Mouse (Mus musculus) lung, postnatal 0 days (tissue): Measurements from ENCODE around the gene Rabep1. TPM values are rescaled to one million over a fixed set of nuclear protein-coding genes. Genes with fewer than 3 reads are reported as not detected.
"Not testable (repeated sequence)": the region's sequence is repeated elsewhere in the genome, so short reads cannot be mapped to it uniquely, and the experiment has no call there.

Source experiments
- ATAC-seq: fragments of 200-750 bp; cut with Nextera tagmentation; 2 replicates; pipeline ENCODE4 v1.8.0; 2017; ENCODE audit warnings: moderate library complexity
- DNase-seq: peaks from one replicate; pipeline ENCODE4 v3.0.0-alpha.2; 2016; ENCODE audit warnings: low spot score
- H3K27ac ChIP-seq: fragments of 300-500 bp; sonication (generic); 2 replicates; pipeline ENCODE4 v1.5.1; 2014; ENCODE audit warnings: antibody characterized with exemption, mild to moderate bottlenecking, low read length, mixed read lengths
- H3K27me3 ChIP-seq: fragments of 300-500 bp; sonication (generic); replicated peaks from 2 replicates; pipeline ENCODE4 v1.6.1; 2014; ENCODE audit warnings: low read length, mixed read lengths; ENCODE audit not compliant: insufficient read depth
- H3K36me3 ChIP-seq: fragments of 300-500 bp; sonication (generic); 2 replicates; pipeline ENCODE4 v1.6.1; 2014; ENCODE audit warnings: low read length, mixed read lengths; ENCODE audit not compliant: insufficient read depth
- H3K4me1 ChIP-seq: fragments of 300-500 bp; sonication (generic); 2 replicates; pipeline ENCODE4 v1.6.1; 2014; ENCODE audit warnings: antibody characterized with exemption, low read depth, low read length, mixed read lengths; ENCODE audit not compliant: insufficient read depth
- H3K4me2 ChIP-seq: fragments of 300-500 bp; sonication (generic); replicated peaks from 2 replicates; pipeline ENCODE4 v1.6.1; 2014; ENCODE audit warnings: low read depth, mild to moderate bottlenecking, low read length, moderate library complexity, mixed read lengths
- H3K4me3 ChIP-seq: fragments of 300-500 bp; sonication (generic); 2 replicates; pipeline ENCODE4 v1.5.1; 2014; ENCODE audit warnings: low read depth, low read length
- H3K9ac ChIP-seq: fragments of 300-500 bp; sonication (generic); replicated peaks from 2 replicates; pipeline ENCODE4 v1.6.1; 2014; ENCODE audit warnings: low read depth, mild to moderate bottlenecking
- H3K9me3 ChIP-seq: fragments of 300-500 bp; sonication (generic); 2 replicates; pipeline ENCODE4 v1.6.1; 2016; ENCODE audit warnings: low read length, mixed read lengths
- CTCF ChIP-seq: IDR thresholded peaks from 2 replicates; pipeline ENCODE4 v1.5.1; 2016; ENCODE audit warnings: antibody characterized with exemption, mild to moderate bottlenecking
- EP300 ChIP-seq: IDR thresholded peaks from 2 replicates; pipeline ENCODE4 v1.6.1; 2016; ENCODE audit warnings: antibody characterized with exemption, mild to moderate bottlenecking, control low read depth
- WGBS: fragments of 180-500 bp; shearing (Covaris S2); extraction: QIAGEN DNeasy Blood & Tissue Kit; methylation state at CpG from one replicate; pipeline ENCODE4 v1.1.7; 2014; 5-methylcytosine and 5-hydroxymethylcytosine counted together
- polyA plus RNA-seq: library from polyadenylated mRNA; unstranded; fragments of >200 nt; fragmentation: Nextera tagmentation; extraction: Ambion mirVana; gene quantifications from 2 replicates; pipeline ENCODE4 v1.2.1, GENCODE M21; 2015

The Rabep1 gene
- polyA plus RNA-seq, 1 experiment from 2014 or later: 35.3 TPM

DNA sequence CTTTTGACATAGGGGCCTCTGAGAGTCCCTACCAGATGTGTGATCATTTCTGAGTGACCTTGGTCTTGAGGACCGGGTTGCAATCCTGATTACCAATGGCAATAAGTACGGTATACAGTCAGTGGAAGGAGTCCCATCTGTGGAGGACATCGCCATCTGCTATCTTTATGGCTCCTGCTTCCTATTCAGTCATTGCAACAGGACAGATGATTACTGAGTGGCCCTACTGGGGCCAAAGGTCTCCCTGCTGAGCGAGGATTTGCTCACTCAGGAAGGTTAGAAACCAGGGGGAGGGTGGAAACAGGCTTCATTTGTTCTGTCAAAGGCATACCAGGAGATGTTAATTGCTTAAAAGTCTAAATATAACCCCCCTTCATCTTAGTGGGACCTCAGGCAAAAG is 1.6 kb upstream of the Rabep1 start:
- no peak overlapping the region for H3K4me2 ChIP-seq
- no peaks in the 10 kb centered on the region for H3K27me3 ChIP-seq
- DNase-seq (no peak), ATAC-seq (no peak)
- no peaks in the 10 kb centered on the region for H3K36me3 ChIP-seq
- no peaks in the 10 kb centered on the region; the same call in 1 of the 2 replicates for H3K4me1 ChIP-seq
- H3K9me3 ChIP-seq: no peaks in the 10 kb centered on the region
- no peak overlapping the region for H3K9ac ChIP-seq
- no peak overlapping the region for H3K4me3 ChIP-seq
- no peak overlapping the region for H3K27ac ChIP-seq
- 52% methylated on average over 4 of the region's 4 CpGs for WGBS
- TF ChIP-seq CTCF (no peak), EP300 (no peak)

DNA sequence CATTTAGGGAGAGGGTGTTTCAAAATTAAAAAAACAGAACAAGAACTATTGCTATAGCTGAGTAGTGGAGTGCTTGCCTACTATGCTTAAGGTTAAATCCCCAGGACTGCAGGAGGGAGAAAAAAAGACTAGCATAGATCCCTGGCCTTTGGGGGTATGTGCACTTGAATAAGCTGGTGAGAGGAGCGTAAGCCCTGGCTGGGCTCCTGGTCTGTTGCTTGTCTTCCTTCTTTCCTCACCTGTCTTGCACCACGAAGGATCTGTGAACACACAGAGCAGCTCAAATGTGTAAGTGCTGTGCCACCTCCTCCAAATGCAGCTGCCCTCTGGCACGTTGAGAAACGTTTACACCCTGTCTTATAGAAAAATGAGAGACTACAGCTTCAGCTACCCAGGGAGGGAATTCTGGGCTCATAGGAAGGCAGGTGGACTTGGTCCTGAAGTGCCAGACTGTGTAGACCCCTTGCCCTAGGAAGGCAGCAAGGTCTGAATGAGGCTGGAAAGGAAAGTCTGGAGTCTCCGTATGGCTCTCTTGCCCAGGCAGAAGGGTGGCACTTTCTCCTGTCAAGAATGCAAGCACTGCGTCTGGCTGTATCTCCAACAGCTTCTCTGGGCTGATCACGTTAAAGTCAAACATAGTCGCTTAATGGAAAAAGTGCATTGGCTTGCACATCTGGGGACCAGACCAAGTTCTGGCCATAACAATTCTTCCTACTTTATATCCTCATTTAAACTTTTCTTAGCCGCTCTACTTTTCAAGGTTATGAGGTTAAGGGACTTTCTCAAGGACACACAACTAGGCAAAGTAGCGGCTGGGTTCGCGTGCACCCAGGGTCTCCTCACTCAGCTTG is 652 bp upstream of the Rabep1 start:
- Histone ChIP-seq H3K27me3 (no peaks in the 10 kb centered on the region), H3K9me3 (no peaks in the 10 kb centered on the region), H3K36me3 (no peaks in the 10 kb centered on the region), H3K4me2 (peak overlapping the region; percentile 80), H3K9ac (no peak overlapping the region), H3K4me1 (no peaks in the 10 kb centered on the region; the same call in 1 of the 2 replicates), H3K27ac (no peak overlapping the region), H3K4me3 (peak overlapping the region; percentile 95)
- 19% methylated on average over 12 of the region's 12 CpGs for WGBS
- peak; percentile 12 for DNase-seq
- 0 out of 2 replicates have a peak, but pooled peaks have one; percentile 4 for ATAC-seq
- TF ChIP-seq CTCF (no peak), EP300 (no peak)

DNA sequence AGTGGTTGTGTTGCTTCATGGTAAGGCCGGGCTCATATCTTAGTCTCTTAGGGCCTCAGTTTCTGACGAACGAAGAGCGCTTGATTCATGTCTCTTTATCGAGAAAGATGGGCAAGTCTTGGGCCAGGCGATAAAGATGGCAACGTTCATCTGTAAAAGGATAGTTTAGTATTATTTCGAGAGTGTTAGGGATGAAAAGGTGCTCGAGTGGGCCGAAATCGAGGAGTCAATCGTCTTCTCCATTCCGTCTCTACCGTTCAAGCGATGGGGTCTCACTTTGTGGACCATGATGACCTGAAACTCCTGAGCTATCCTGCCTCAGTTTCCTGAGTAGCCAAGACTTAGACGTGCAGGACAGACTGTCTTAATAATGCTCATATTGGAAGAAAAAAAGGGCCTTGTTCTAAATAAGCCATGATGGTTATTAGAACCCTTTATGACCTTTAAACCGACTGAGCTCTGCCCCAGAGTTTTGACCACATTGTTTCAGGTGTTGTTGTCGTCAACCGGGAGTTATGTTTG is 940 bp downstream of the Rabep1 start:
- H3K27me3 ChIP-seq: no peaks in the 10 kb centered on the region
- no peaks in the 10 kb centered on the region for H3K9me3 ChIP-seq
- H3K4me1 ChIP-seq: no peaks in the 10 kb centered on the region; the same call in 1 of the 2 replicates
- DNase-seq (no peak), ATAC-seq (no peak)
- H3K36me3 ChIP-seq: no peaks in the 10 kb centered on the region
- H3K4me2 ChIP-seq: peak overlapping the region; percentile 80
- 3% methylated on average over 19 of the region's 19 CpGs for WGBS
- H3K27ac ChIP-seq: peak overlapping the region; percentile 84; the same call in 1 of the 2 replicates
- peak overlapping the region; percentile 68; the same call in 1 of the 2 replicates for H3K9ac ChIP-seq
- no peak for TF ChIP-seq EP300
- TF ChIP-seq CTCF: no peak
- H3K4me3 ChIP-seq: peak overlapping the region; percentile 95

DNA sequence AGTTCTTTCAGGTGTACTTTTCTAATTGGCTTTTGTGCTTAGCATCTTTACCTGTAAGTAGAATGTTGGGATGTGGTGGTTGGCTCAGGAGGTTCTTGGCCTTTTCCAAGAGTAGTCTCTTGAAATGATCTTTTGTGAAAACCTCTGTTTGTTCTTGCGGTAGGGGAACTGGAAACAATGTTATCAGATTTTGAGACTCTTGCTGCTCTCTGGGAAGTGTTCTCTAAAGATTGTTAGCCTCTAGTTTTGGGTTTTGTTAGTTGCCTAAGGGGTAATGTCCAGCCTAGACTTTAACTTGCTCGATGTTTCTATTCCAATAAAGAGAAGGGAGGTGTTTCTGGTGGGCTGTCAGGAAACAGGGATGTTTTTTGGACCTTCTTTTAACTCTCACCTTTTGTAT is 1.5 kb downstream of the Rabep1 start:
- H3K4me2 ChIP-seq: peak overlapping the region; percentile 80; the same call in 1 of the 2 replicates
- H3K4me3 ChIP-seq: no peak overlapping the region
- TF ChIP-seq CTCF: no peak
- no peak for TF ChIP-seq EP300
- H3K36me3 ChIP-seq: no peaks in the 10 kb centered on the region
- H3K27ac ChIP-seq: no peak overlapping the region
- DNase-seq (no peak), ATAC-seq (no peak)
- H3K9me3 ChIP-seq: no peaks in the 10 kb centered on the region
- no peaks in the 10 kb centered on the region for H3K27me3 ChIP-seq
- H3K9ac ChIP-seq: no peak overlapping the region
- 34% methylated on average over 2 of the region's 2 CpGs for WGBS
- H3K4me1 ChIP-seq: no peaks in the 10 kb centered on the region; the same call in 1 of the 2 replicates

DNA sequence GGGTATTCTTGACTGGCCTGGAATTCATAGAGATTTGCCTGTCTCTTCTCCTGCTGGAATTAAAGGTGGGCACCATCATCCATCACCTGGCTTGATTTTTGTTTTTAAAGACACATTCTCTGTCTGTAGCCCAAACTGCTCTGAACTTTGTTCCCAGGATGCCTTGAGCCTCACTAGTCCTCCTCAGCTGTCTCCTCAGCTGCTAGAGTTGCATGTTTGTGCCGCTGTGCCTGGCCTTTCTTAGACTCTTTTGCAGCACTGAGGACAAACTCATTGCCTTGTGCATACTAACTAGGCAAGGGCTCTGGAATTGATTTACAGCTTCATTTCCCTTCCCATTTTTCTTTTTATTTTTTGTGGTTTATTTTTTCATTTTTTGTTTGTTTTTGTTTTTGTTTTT is 15.8 kb downstream of the Rabep1 start:
- no peak for TF ChIP-seq CTCF
- TF ChIP-seq EP300: no peak
- no peaks in the 10 kb centered on the region for H3K27me3 ChIP-seq
- DNase-seq (no peak), ATAC-seq (no peak)
- H3K36me3 ChIP-seq: no peaks in the 10 kb centered on the region
- no peak overlapping the region for H3K4me3 ChIP-seq
- no peak overlapping the region for H3K9ac ChIP-seq
- H3K4me2 ChIP-seq: no peak overlapping the region
- 96% methylated on average over 1 of the region's 1 CpGs for whole genome bisulfite sequencing
- no peaks in the 10 kb centered on the region for H3K4me1 ChIP-seq
- H3K9me3 ChIP-seq: no peaks in the 10 kb centered on the region
- H3K27ac ChIP-seq: no peak overlapping the region

DNA sequence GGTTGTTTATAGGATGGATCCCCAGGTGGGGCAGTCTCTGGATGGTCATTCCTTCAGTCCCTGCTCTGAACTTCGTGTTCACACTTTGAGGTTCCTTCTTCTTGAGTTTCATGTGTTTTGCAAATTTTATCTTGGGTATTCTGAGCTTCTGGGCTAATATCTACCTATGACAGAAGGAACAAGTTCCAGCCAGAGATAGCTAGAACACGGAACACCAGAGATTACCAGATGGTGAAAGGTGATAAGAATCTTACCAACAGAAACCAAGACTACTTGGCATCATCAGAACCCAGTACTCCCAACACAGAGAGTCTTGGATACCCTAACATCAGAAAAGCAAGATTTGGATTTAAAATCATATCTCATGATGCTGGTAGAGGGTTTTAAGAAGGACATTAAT is 18.6 kb downstream of the Rabep1 start:
- WGBS: 70% methylated on average over 2 of the region's 2 CpGs
- not testable (repeated sequence) for ATAC-seq, H3K4me3 ChIP-seq

More for the DNA sequence above, 18.6 kb downstream of the Rabep1 start:
- H3K27ac ChIP-seq, H3K9ac ChIP-seq, H3K36me3 ChIP-seq, DNase-seq, H3K9me3 ChIP-seq, H3K27me3 ChIP-seq, H3K4me1 ChIP-seq, H3K4me2 ChIP-seq: not testable (repeated sequence)
